Mouse (Mus musculus): ENCODE data around the gene Slc30a5.

GRCm38 (mm10) chr13:100785806-100786413, 47.3 kb downstream of the Slc30a5 start:
- TF ChIP-seq CTCF (IDR thresholded peaks at IDR 0.05; ENCODE audit: insufficient read depth, low read depth, low read length) (no peak), POLR2A (IDR thresholded peaks at IDR 0.05; ENCODE audit: insufficient read depth, low read depth, low read length) (no peak)
